Mouse (Mus musculus): ENCODE results near the gene Olfr700. TPM values are rescaled to one million over a fixed set of nuclear protein-coding genes. Genes with fewer than 3 reads are reported as not detected.

Gene Olfr700
- polyA plus RNA-seq, 1 experiment from 2014 or later = not detected

DNA sequence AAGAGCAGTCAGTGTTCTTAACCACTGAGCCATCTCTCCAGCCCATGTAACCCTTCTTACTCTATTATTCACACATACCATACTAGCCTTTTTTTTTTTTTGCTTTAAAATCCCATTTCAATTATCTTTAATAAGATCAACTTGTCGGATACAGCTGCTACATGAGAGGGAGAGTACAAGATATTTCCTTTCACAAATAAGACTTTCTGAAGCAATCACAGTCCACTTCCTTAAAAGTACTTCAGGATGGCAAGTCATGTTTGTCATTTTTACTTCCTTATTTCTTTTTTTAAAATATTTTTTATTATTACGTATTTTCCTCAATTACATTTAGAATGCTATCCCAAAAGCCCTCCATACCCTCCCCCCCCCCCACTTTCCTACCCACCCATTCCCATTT lies 49.8 kb downstream of the Olfr700 start:
- Histone ChIP-seq H3K9ac (ENCODE audit: low read length) (no peak overlapping the region), H3K4me1 (ENCODE audit: control insufficient read depth, insufficient read depth, low read length) (no peaks in the 10 kb centered on the region), H3K36me3 (ENCODE audit: control insufficient read depth, insufficient read depth, low read length) (no peaks in the 10 kb centered on the region), H3K4me2 (ENCODE audit: low read length) (no peak overlapping the region), H3K27me3 (replicated peaks; ENCODE audit: control insufficient read depth, insufficient read depth, low read length) (no peaks in the 10 kb centered on the region), H3K4me3 (ENCODE audit: low read depth, low read length) (no peak overlapping the region), H3K27ac (ENCODE audit: low read depth, low read length) (no peak overlapping the region), H3K9me3 (replicated peaks; ENCODE audit: control insufficient read depth, low read length) (no peaks in the 10 kb centered on the region)
- ATAC-seq (no peak), DNase-seq (ENCODE audit: low spot score) (no peak)
- WGBS = 91% methylated on average over 2 of the region's 2 CpGs

Other genes starting within 250 kb of the Olfr700 start
- gene Olfr693, start 128.2 kb downstream of the Olfr700 start, polyA plus RNA-seq (2014; fragmentation: Nextera tagmentation; extraction: Ambion mirVana) = not detected in 2 replicates
- gene Olfr694, start 117.0 kb downstream of the Olfr700 start, polyA plus RNA-seq (2014; fragmentation: Nextera tagmentation; extraction: Ambion mirVana) = not detected in 2 replicates
- gene Olfr695, start 92.4 kb downstream of the Olfr700 start, polyA plus RNA-seq (2014; fragmentation: Nextera tagmentation; extraction: Ambion mirVana) = not detected in 2 replicates
- gene Olfr697, start 66.4 kb downstream of the Olfr700 start, polyA plus RNA-seq (2014; fragmentation: Nextera tagmentation; extraction: Ambion mirVana) = not detected in 2 replicates
- gene Olfr698, start 53.4 kb downstream of the Olfr700 start, polyA plus RNA-seq (2014; fragmentation: Nextera tagmentation; extraction: Ambion mirVana) = not detected in 2 replicates
- gene Olfr699, start 15.6 kb downstream of the Olfr700 start, polyA plus RNA-seq (2014; fragmentation: Nextera tagmentation; extraction: Ambion mirVana) = not detected in 2 replicates
- not detected in 2 replicates for gene Olfr701, start 5.3 kb upstream of the Olfr700 start, polyA plus RNA-seq (2014; fragmentation: Nextera tagmentation; extraction: Ambion mirVana)
- not detected in 2 replicates for gene Olfr702, start 25.1 kb upstream of the Olfr700 start, polyA plus RNA-seq (2014; fragmentation: Nextera tagmentation; extraction: Ambion mirVana)
- not detected in 2 replicates for gene Olfr703, start 34.5 kb upstream of the Olfr700 start, polyA plus RNA-seq (2014; fragmentation: Nextera tagmentation; extraction: Ambion mirVana)
- not detected in 2 replicates for gene Olfr704, start 54.4 kb upstream of the Olfr700 start, polyA plus RNA-seq (2014; fragmentation: Nextera tagmentation; extraction: Ambion mirVana)
- gene Olfr705, start 68.1 kb upstream of the Olfr700 start, polyA plus RNA-seq (2014; fragmentation: Nextera tagmentation; extraction: Ambion mirVana) = not detected in 2 replicates
- gene Olfr706, start 79.3 kb upstream of the Olfr700 start, polyA plus RNA-seq (2014; fragmentation: Nextera tagmentation; extraction: Ambion mirVana) = not detected in 2 replicates
- not detected in 2 replicates for gene Olfr707, start 92.4 kb upstream of the Olfr700 start, polyA plus RNA-seq (2014; fragmentation: Nextera tagmentation; extraction: Ambion mirVana)
- gene Olfr1532-ps1, start 99.2 kb upstream of the Olfr700 start, polyA plus RNA-seq (2014; fragmentation: Nextera tagmentation; extraction: Ambion mirVana) = not detected in 2 replicates
- not detected in 2 replicates for gene Olfr709-ps1, start 123.4 kb upstream of the Olfr700 start, polyA plus RNA-seq (2014; fragmentation: Nextera tagmentation; extraction: Ambion mirVana)
- not detected in 2 replicates for gene Olfr710, start 139.5 kb upstream of the Olfr700 start, polyA plus RNA-seq (2014; fragmentation: Nextera tagmentation; extraction: Ambion mirVana)
- gene Olfr6, start 155.1 kb upstream of the Olfr700 start, polyA plus RNA-seq (2014; fragmentation: Nextera tagmentation; extraction: Ambion mirVana) = not detected in 2 replicates
- not detected in 2 replicates for gene Olfr711, start 166.6 kb upstream of the Olfr700 start, polyA plus RNA-seq (2014; fragmentation: Nextera tagmentation; extraction: Ambion mirVana)
- not detected in 2 replicates for gene Olfr2, start 197.2 kb upstream of the Olfr700 start, polyA plus RNA-seq (2014; fragmentation: Nextera tagmentation; extraction: Ambion mirVana)
- gene Olfr713, start 222.3 kb upstream of the Olfr700 start, polyA plus RNA-seq (2014; fragmentation: Nextera tagmentation; extraction: Ambion mirVana) = not detected in 2 replicates

Data from forebrain, embryonic 14.5 days (tissue).